Mouse (Mus musculus) gonadal fat pad, adult 2 months (tissue): ENCODE results near the gene Epyc. TPM values are rescaled to one million over a fixed set of nuclear protein-coding genes. Genes with fewer than 3 reads are reported as not detected.

Experiments
- DNase-seq: peaks from one replicate; pipeline ENCODE4 v3.0.0-alpha.2; 2012; ENCODE audit warnings: low read depth
- polyA plus RNA-seq: library from polyadenylated mRNA; depleted of rRNA; stranded (reverse); fragments of >200 nt; gene quantifications from 2 replicates; pipeline ENCODE4 v1.2.3, GENCODE M21; 2012; rRNA removed

The Epyc gene
- polyA plus RNA-seq: 0.47 and 1.2 TPM in 2 replicates

- no peak for DNase-seq
Observed at GRCm38 (mm10) chr10:97643768-97644167, at the start of gene Epyc. Gene Epyc (plus strand): TSS chr10:97644068.

- DNase-seq: no peak
Observed at GRCm38 (mm10) chr10:97595680-97596079, 48.2 kb upstream of the Epyc start.

DNA sequence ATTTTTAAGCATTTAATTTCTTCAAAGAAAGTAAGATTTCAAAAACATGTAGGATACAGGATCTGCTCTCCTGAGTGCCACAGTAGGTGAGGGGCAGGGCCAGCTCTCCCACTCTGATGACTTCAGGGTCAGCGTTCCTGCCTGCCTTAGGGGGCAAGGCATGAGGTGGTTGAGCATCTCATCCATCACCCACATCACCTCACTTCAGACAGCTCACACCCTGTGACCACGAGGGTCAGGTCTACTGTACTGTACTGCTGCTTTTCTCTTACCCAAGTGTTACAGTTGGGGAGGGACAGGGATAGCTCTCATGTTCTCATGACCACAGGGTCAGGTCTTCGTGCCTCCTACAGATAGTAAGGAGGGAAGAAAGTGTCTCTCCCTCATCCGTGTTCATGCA, 42.1 kb upstream of the Epyc start:
- DNase-seq: no peak

DNA sequence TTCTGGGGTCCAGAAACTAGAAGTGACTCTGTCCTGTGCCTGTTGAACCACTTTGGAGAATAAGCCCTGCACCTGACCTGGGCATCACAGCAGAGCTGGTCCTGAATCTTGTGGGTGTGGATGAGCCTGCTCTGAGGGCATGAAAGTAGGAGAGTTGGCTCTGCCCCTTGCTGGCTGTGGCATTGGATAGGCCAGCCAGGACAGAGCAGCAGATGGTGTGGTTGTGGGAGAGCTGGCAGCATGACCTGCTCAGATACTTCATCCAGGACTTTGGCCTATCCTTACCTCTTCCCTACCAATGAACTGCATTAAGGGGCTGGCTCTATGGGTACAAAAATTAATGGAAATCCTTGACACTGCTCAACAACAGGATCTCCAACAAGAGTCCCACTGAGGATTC, 40.6 kb upstream of the Epyc start:
- DNase-seq: no peak

- no peak for DNase-seq
Observed at GRCm38 (mm10) chr10:97606579-97606978, 37.3 kb upstream of the Epyc start, which contains the start of gene Kera. Gene Kera (plus strand): TSS chr10:97606879.

- DNase-seq: no peak
Observed at GRCm38 (mm10) chr10:97622328-97622727, 21.5 kb upstream of the Epyc start.

- DNase-seq: no peak
Observed at GRCm38 (mm10) chr10:97624381-97624780, 19.5 kb upstream of the Epyc start.

GRCm38 (mm10) chr10:97625116-97625515, 18.8 kb upstream of the Epyc start:
- DNase-seq: no peak

GRCm38 (mm10) chr10:97626543-97626942, 17.3 kb upstream of the Epyc start:
- DNase-seq: no peak

DNA sequence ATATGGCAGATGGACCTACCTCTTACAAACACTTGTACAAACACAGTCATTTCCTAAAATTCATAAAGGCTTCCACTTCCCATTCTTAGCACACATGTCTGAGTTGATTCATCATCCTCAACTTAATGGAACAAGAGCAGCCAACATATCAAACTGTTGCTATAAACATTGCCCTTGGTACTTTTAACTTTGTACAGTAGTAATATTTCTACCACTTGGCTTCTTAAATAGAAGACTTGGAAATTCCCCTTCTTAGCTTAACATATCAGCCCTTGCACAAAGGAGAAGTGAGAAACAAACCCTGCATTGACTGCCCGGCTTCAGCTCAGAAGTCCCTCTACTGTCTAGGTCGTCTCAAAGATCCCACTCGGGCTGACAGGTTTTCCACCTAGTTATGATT, 12.8 kb upstream of the Epyc start:
- no peak for DNase-seq

GRCm38 (mm10) chr10:97641926-97642325, 1.9 kb upstream of the Epyc start:
- no peak for DNase-seq

- DNase-seq: no peak
Observed at GRCm38 (mm10) chr10:97650334-97650733, 6.5 kb downstream of the Epyc start.

DNA sequence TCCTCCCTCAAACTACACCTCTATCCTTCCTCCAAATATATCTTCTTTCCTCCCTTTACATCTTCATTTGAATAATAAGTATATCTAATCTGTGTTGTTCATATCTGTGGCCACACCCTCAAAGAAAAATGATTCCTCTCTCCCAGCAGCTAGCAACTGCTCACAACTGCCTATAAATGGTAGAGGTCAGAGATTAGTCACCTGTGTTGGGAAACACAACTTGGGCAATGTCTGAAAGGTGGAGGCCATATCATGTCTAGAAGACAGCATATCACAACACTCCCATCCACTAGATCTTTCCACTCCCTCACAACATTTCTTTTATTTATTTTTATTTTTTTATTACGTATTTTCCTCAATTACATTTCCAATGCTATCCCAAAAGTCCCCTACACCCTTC, 15.6 kb downstream of the Epyc start:
- no peak for DNase-seq

- no peak for DNase-seq
Observed at GRCm38 (mm10) chr10:97668656-97669055, 24.8 kb downstream of the Epyc start.

DNA sequence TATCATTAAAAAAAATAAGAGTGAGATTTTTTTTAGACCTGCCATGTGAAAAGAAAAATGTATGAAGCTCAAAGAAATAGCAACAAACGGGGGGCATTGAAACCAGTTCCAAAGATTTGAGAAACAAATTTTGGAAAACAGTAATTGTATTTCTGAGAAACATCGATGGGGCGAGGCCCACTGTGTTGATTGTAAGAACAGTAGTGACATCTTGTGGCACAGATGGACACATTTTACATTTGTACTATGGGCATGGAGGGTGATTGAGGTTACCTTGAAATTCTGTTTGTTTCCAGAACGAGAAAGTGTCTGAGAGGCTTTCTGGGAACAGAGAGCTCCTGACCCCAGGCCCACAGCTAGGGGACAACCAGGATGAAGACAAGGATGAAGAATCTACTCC, 26.3 kb downstream of the Epyc start:
- no peak for DNase-seq

- no peak for DNase-seq
Observed at GRCm38 (mm10) chr10:97673239-97673638, 29.4 kb downstream of the Epyc start.

DNA sequence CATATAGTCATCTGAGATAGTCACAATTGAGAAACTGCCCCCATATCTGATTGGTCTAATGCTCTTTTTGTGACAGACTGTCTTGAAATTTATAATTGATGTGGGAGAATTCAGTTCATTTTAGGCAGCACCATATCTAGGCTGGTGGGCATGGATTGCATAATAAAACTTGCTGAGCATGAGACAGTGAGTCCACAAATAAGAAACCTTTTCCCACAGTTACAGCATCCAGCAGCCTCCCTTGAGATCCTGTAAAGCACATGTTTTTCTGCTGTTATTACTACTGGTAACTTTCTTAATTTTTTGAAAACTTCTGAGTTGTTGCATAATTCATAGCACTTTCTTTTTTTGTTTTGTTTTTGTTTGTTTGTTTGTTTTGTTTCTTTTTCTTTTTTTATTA, 39.1 kb downstream of the Epyc start:
- no peak for DNase-seq

- no peak for DNase-seq
Observed at GRCm38 (mm10) chr10:97687198-97687597, 43.3 kb downstream of the Epyc start.

- DNase-seq: no peak
Observed at GRCm38 (mm10) chr10:97689425-97689824, 45.6 kb downstream of the Epyc start.

GRCm38 (mm10) chr10:97692913-97693312, 49.0 kb downstream of the Epyc start, which contains the start of gene Ccer1:
Gene Ccer1 (plus strand): TSS chr10:97693059.
- no peak for DNase-seq

DNA sequence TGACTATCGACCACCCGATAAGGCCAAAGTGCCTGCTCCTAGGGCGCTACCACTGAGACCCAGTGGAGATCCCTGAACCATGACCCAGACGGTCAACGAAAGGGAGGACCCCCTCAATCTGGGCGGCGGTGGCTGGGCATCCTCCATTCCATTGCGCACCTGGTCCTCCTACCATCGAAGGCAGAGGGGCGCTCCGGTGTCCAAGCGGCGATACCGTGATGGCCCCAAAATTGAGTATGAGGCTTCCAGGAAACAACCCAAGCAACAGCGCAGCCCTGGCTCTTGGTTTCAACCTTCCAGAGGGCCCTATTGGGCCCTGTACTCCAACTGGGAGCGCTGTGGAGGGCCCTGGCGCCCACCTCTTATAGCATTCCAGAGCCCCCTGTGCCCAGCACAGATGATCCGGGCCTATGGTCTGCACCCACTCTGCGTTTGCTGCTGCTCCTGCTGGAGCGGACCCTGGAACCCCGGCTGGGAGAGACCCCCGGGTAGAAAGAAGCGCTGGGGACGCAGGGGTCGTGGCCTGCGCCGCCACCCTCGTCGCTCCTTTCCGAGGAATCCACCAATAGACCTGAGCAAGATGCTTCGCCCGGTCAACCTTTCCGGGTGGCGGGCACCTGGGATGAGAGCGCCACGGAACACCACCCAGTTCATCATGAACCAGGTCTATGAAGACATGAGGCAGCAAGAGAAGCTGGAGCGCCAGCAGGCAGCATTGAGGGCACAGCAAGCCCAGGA, 49.7 kb downstream of the Epyc start:
- DNase-seq: no peak

GRCm38 (mm10) chr10:97702321-97702720, 58.5 kb downstream of the Epyc start:
- no peak for DNase-seq

DNA sequence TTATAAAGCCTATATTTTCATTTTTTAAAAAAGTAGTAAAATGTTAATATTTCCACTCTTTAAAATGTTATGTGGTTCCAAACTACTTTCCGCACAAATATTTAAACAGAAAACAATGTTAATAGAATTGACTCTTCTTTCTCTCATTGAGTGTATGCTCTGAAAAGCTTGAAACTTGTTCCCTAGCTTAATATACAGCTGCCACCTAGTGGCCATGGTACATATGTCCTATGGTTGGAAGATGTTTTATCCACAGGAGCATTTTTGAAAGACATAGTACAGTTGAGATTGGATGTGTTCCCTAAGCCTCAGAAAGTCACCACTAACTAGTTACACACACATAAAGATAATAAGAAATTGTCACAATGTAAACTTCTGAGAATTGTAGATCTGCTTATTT, 60.7 kb downstream of the Epyc start:
- no peak for DNase-seq

GRCm38 (mm10) chr10:97712687-97713086, 68.8 kb downstream of the Epyc start:
- no peak for DNase-seq
